Mouse (Mus musculus) MEL (cell line): ENCODE data around the gene Oas1c. TPM values are rescaled to one million over a fixed set of nuclear protein-coding genes. Genes with fewer than 3 reads are reported as not detected.

ENCODE experiments used
- DNase-seq: peaks from one replicate; pipeline ENCODE4 v3.0.0; 2011; ENCODE audit warnings: low read depth, low spot score
- H3K27ac ChIP-seq: 2 replicates; pipeline ENCODE4 v1.5.1; 2012; ENCODE audit warnings: low read depth, mild to moderate bottlenecking, control low read depth, low read length, moderate library complexity; ENCODE audit not compliant: control insufficient read depth
- H3K27me3 ChIP-seq, 2 experiments: fragments of 150-350 bp in 1 of 2; sonication (generic) in 1 of 2; 2 replicates each; pipeline ENCODE4 v1.6.1; 2012; ENCODE audit warnings: low read length in 2 of 2, mild to moderate bottlenecking in 2 of 2, improper control_type of control experiment in 1 of 2, moderate library complexity in 1 of 2; ENCODE audit not compliant: insufficient read depth in 2 of 2, control insufficient read depth in 1 of 2
- H3K36me3 ChIP-seq, 2 experiments: 2 replicates each; pipeline ENCODE4 v1.6.1; 2012 to 2014; ENCODE audit warnings: low read length in 2 of 2, improper control_type of control experiment in 1 of 2, inconsistent platforms in 1 of 2, mild to moderate bottlenecking in 1 of 2; ENCODE audit not compliant: insufficient read depth in 2 of 2, control insufficient read depth in 1 of 2
- H3K4me1 ChIP-seq, 2 experiments: fragments of 150-350 bp in 1 of 2; sonication (generic) in 1 of 2; 2 replicates each; pipeline ENCODE4 v1.6.1; 2012; ENCODE audit warnings: low read length in 2 of 2, improper control_type of control experiment in 1 of 2, mild to moderate bottlenecking in 1 of 2; ENCODE audit not compliant: insufficient read depth in 2 of 2, control insufficient read depth in 1 of 2
- H3K4me3 ChIP-seq, 2 experiments: fragments of 150-350 bp in 1 of 2; sonication (generic) in 1 of 2; 2 replicates each; pipeline ENCODE4 v1.5.1; 2012; ENCODE audit warnings: low read depth in 2 of 2, low read length in 2 of 2, mild to moderate bottlenecking in 2 of 2, moderate library complexity in 2 of 2, control low read depth in 1 of 2, improper control_type of control experiment in 1 of 2; ENCODE audit not compliant: control insufficient read depth in 1 of 2, insufficient read depth in 1 of 2
- H3K79me2 ChIP-seq: 2 replicates; pipeline ENCODE4 v1.6.1; 2012; ENCODE audit warnings: mild to moderate bottlenecking, low read length, moderate library complexity; ENCODE audit not compliant: control insufficient read depth, poor library complexity, insufficient read depth
- H3K9ac ChIP-seq: 2 replicates; pipeline ENCODE4 v1.6.1; 2012; ENCODE audit warnings: low read depth, mild to moderate bottlenecking, control low read depth, low read length, moderate library complexity; ENCODE audit not compliant: control insufficient read depth, poor library complexity, severe bottlenecking
- H3K9me3 ChIP-seq: fragments of 150-350 bp; sonication (generic); replicated peaks from 2 replicates; pipeline ENCODE4 v1.6.1; 2012; ENCODE audit warnings: mild to moderate bottlenecking, low read length, improper control_type of control experiment, moderate library complexity; ENCODE audit not compliant: insufficient read depth
- CTCF ChIP-seq, 3 experiments: IDR thresholded peaks in 2 of 3; conservative IDR thresholded peaks in 1 of 3; 2 replicates each; pipeline ENCODE4 v1.5.1; 2011 to 2012; ENCODE audit warnings: low read length in 3 of 3, low read depth in 2 of 3, mild to moderate bottlenecking in 2 of 3, improper control_type of control experiment in 1 of 3, inconsistent platforms in 1 of 3, mixed read lengths in 1 of 3, moderate library complexity in 1 of 3; ENCODE audit not compliant: control insufficient read depth in 1 of 3, insufficient read depth in 1 of 3, poor library complexity in 1 of 3, severe bottlenecking in 1 of 3
- E2F4 ChIP-seq: IDR thresholded peaks from 2 replicates; pipeline ENCODE4 v1.6.1; 2011; ENCODE audit warnings: low read depth, low read length, improper control_type of control experiment, borderline replicate concordance
- GATA1 ChIP-seq: IDR thresholded peaks from 2 replicates; pipeline ENCODE4 v1.6.1; 2011; ENCODE audit warnings: low read depth, low read length, improper control_type of control experiment
- JUND ChIP-seq: IDR thresholded peaks from 2 replicates; pipeline ENCODE4 v1.6.1; 2011; ENCODE audit warnings: low read depth, mild to moderate bottlenecking, improper control_type of control experiment, low read length
- KAT2A ChIP-seq: conservative IDR thresholded peaks from 2 replicates; pipeline ENCODE4 v1.6.1; 2012; ENCODE audit warnings: low read depth, low read length, improper control_type of control experiment, inconsistent platforms
- MAX ChIP-seq: IDR thresholded peaks from 2 replicates; pipeline ENCODE4 v1.6.1; 2011; ENCODE audit warnings: low read length, improper control_type of control experiment
- MEF2A ChIP-seq: IDR thresholded peaks from 2 replicates; pipeline ENCODE4 v1.6.1; 2014; ENCODE audit warnings: low read depth, mild to moderate bottlenecking, inconsistent platforms, low read length, improper control_type of control experiment; ENCODE audit not compliant: poor library complexity, insufficient replicate concordance, severe bottlenecking; ENCODE audit errors: extremely low read depth
- POLR2A ChIP-seq, 2 experiments: IDR thresholded peaks; 2 replicates each; pipeline ENCODE4 v1.6.1; 2011 to 2012; ENCODE audit warnings: low read length in 2 of 2, mild to moderate bottlenecking in 2 of 2, control low read depth in 1 of 2, improper control_type of control experiment in 1 of 2, low read depth in 1 of 2, moderate library complexity in 1 of 2; ENCODE audit not compliant: control insufficient read depth in 1 of 2, insufficient read depth in 1 of 2, poor library complexity in 1 of 2
- RAD21 ChIP-seq: IDR thresholded peaks from 2 replicates; pipeline ENCODE4 v1.6.1; 2011; ENCODE audit warnings: mild to moderate bottlenecking, low read depth, low read length, improper control_type of control experiment
- RCOR1 ChIP-seq: IDR thresholded peaks from 2 replicates; pipeline ENCODE4 v1.6.1; 2012; ENCODE audit warnings: low read depth, mild to moderate bottlenecking, inconsistent platforms, low read length, improper control_type of control experiment
- SIN3A ChIP-seq: IDR thresholded peaks from 2 replicates; pipeline ENCODE4 v1.6.1; 2012; ENCODE audit warnings: low read length, improper control_type of control experiment, inconsistent platforms
- SMC3 ChIP-seq: IDR thresholded peaks from 2 replicates; pipeline ENCODE4 v1.6.1; 2011; ENCODE audit warnings: low read depth, low read length, improper control_type of control experiment
- TBP ChIP-seq: IDR thresholded peaks from 2 replicates; pipeline ENCODE4 v1.8.0; 2011; ENCODE audit warnings: low read depth, low read length, improper control_type of control experiment
- USF1 ChIP-seq: IDR thresholded peaks from 2 replicates; pipeline ENCODE4 v1.6.1; 2014; ENCODE audit warnings: low read depth, mild to moderate bottlenecking, inconsistent platforms, low read length, improper control_type of control experiment, moderate library complexity
- ZC3H11A ChIP-seq: IDR thresholded peaks from 2 replicates; pipeline ENCODE4 v1.6.1; 2012; ENCODE audit warnings: low read depth, mild to moderate bottlenecking, inconsistent platforms, low read length, improper control_type of control experiment
- ZKSCAN1 ChIP-seq: IDR thresholded peaks from 2 replicates; pipeline ENCODE4 v1.6.1; 2012; ENCODE audit warnings: low read depth, mild to moderate bottlenecking, inconsistent platforms, low read length, improper control_type of control experiment, moderate library complexity
- ZMIZ1 ChIP-seq: IDR thresholded peaks from 2 replicates; pipeline ENCODE4 v1.6.1; 2012; ENCODE audit warnings: low read depth, mild to moderate bottlenecking, inconsistent platforms, low read length, improper control_type of control experiment, moderate library complexity
- polyA plus RNA-seq, 2 experiments: library from polyadenylated mRNA; stranded (reverse) in 1 of 2; unstranded in 1 of 2; fragments of >175 nt in 1 of 2; fragments of >200 nt in 1 of 2; gene quantifications; 2 replicates each; pipeline versions ENCODE4 v1.2.1 to v1.2.4; 2012; ENCODE audit warnings: low replicate concordance in 2 of 2, low read depth in 1 of 2; ENCODE audit not compliant: insufficient read length in 2 of 2, insufficient read depth in 1 of 2, missing spikeins in 1 of 2
- total RNA-seq: library from RNA; depleted of rRNA; stranded (reverse); fragments of 300-350 nt; gene quantifications from 2 replicates; pipeline ENCODE4 v1.2.3, GENCODE M21; 2012

The Oas1c gene
- total and polyA plus RNA-seq, 3 experiments: 0.85 to 1.8 TPM; not detected in 1

DNA sequence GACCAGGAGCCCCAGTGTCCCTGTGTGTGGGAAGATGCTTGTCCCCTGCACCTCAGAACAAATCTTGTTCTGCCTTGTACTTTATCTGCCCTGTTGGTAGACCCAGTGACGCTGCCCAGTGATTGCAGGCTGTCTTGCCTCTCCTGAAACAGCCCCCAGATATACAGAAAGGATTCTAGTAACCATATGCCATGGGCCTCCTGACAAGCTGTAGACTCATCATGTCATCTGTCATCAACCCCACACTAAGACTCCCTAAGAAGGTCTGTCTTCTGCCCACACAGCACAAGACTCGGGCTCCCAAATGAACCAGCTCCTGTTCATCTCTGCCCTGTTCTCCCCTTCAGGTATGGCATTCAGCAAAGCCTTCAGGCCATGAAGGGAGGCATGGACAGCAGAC lies 46.9 kb upstream of the Oas1c start:
- no peak overlapping the region for H3K27ac ChIP-seq
- H3K27me3 ChIP-seq: no peaks in the 10 kb centered on the region
- no peak for DNase-seq
- TF ChIP-seq ZKSCAN1: no peak
- TF ChIP-seq RAD21: no peak
- TF ChIP-seq POLR2A (IDR thresholded peaks at IDR 0.05; ENCODE audit: control insufficient read depth in 1 of 2, insufficient read depth in 1 of 2, low read depth in 1 of 2, low read length in 2 of 2, poor library complexity in 1 of 2): no peak
- TF ChIP-seq GATA1: no peak
- TF ChIP-seq MAX: no peak
- TF ChIP-seq KAT2A: no peak
- no peak for TF ChIP-seq USF1
- no peak for TF ChIP-seq E2F4
- no peak for TF ChIP-seq RCOR1
- TF ChIP-seq JUND: no peak
- TF ChIP-seq CTCF (IDR thresholded peaks at IDR 0.05 in 2 of 3, conservative IDR thresholded peaks at IDR 0.05 in 1 of 3; ENCODE audit: control insufficient read depth in 1 of 3, insufficient read depth in 1 of 3, low read depth in 2 of 3, low read length in 3 of 3, poor library complexity in 1 of 3, severe bottlenecking in 1 of 3): no peak
- TF ChIP-seq MEF2A: no peak
- TF ChIP-seq ZMIZ1: no peak
- no peak for TF ChIP-seq ZC3H11A
- no peak for TF ChIP-seq TBP
- no peak for TF ChIP-seq SIN3A
- no peak overlapping the region for H3K4me3 ChIP-seq
- H3K79me2 ChIP-seq: no peaks in the 10 kb centered on the region
- H3K9me3 ChIP-seq: no peaks in the 10 kb centered on the region
- no peaks in the 10 kb centered on the region for H3K36me3 ChIP-seq
- H3K9ac ChIP-seq: no peak overlapping the region
- H3K4me1 ChIP-seq: no peaks in the 10 kb centered on the region

DNA sequence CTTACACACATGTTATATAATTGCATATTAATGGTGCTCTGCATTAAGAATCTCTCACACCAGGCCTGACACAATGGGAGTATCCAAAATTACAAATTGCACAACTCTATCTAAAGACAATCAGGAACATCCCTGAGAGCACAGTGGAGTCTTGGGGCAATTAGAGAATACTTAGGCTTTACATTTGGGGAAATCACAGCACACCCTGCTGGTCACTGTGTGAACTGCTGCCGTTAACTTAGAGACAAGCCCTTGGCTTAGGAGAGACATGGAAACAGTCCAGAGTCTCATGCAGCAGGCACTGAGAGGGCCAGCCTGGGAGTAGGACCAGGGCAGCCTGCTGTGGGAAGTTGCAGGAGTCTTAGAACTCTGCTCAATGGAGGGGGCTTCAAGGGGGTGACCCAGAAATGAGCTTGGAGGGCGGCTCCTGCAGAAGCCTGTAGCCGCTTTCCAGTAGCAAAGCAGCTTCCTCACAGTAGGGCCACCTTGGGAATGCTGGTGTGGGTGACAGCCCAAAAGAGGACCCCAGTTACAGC lies 37.4 kb upstream of the Oas1c start:
- DNase-seq: peak; percentile 33
- H3K4me3 ChIP-seq: no peak overlapping the region
- H3K9me3 ChIP-seq: no peaks in the 10 kb centered on the region
- peak; percentile 54 to 81 (median 66) for TF ChIP-seq CTCF (IDR thresholded peaks at IDR 0.05 in 2 of 3, conservative IDR thresholded peaks at IDR 0.05 in 1 of 3; ENCODE audit: control insufficient read depth in 1 of 3, insufficient read depth in 1 of 3, low read depth in 2 of 3, low read length in 3 of 3, poor library complexity in 1 of 3, severe bottlenecking in 1 of 3)
- TF ChIP-seq SMC3: peak; percentile 55
- TF ChIP-seq RAD21: peak; percentile 13
- no peak for TF ChIP-seq ZMIZ1
- TF ChIP-seq, all 39 proteins: peak for 3
- H3K36me3 ChIP-seq: no peaks in the 10 kb centered on the region
- no peaks in the 10 kb centered on the region for H3K79me2 ChIP-seq
- H3K27ac ChIP-seq: no peak overlapping the region
- 0 out of 4 replicates have a peak, but pooled peaks cover 0 to 1% of the 10 kb centered on the region in 2 experiments for H3K27me3 ChIP-seq
- H3K9ac ChIP-seq: no peak overlapping the region
- H3K4me1 ChIP-seq: no peaks in the 10 kb centered on the region
